Mouse (Mus musculus) stomach, postnatal 0 days (tissue): ENCODE results near the gene Cldn18.

Source experiments
- CTCF ChIP-seq: IDR thresholded peaks from 2 replicates; pipeline ENCODE4 v1.5.1; 2016; ENCODE audit warnings: antibody characterized with exemption, low read depth, mild to moderate bottlenecking, moderate library complexity
- EP300 ChIP-seq: optimal IDR thresholded peaks from 2 replicates; pipeline ENCODE3; 2016; ENCODE audit warnings: antibody characterized with exemption

GRCm38 (mm10) chr9:99689796-99690195 lies 27.3 kb downstream of the Cldn18 start:
- no peak for TF ChIP-seq EP300
- no peak for TF ChIP-seq CTCF
